Mouse (Mus musculus) bone marrow, adult 2 months (tissue): ENCODE measurements around the gene Rps6ka1.

Experiments
- CTCF ChIP-seq: fragments of 200-500 bp; IDR thresholded peaks from 2 replicates; pipeline ENCODE4 v1.5.1; 2011; ENCODE audit warnings: low read length, control low read depth; ENCODE audit not compliant: control insufficient read depth, insufficient read depth
- POLR2A ChIP-seq: fragments of 200-500 bp; IDR thresholded peaks from 2 replicates; pipeline ENCODE4 v1.6.1; 2011; ENCODE audit warnings: low read depth, mild to moderate bottlenecking, control low read depth, low read length, borderline replicate concordance; ENCODE audit not compliant: control insufficient read depth

- TF ChIP-seq POLR2A (no peak), CTCF (no peak)
These were observed 24.4 kb upstream of the Rps6ka1 start for GRCm38 (mm10) chr4:133911983-133912382.
